Mouse (Mus musculus) bone marrow, adult 2 months (tissue): ENCODE measurements around the gene Hoxc12.

Experiments
- CTCF ChIP-seq: fragments of 200-500 bp; IDR thresholded peaks from 2 replicates; pipeline ENCODE4 v1.5.1; 2011; ENCODE audit warnings: low read length, control low read depth; ENCODE audit not compliant: control insufficient read depth, insufficient read depth
- POLR2A ChIP-seq: fragments of 200-500 bp; IDR thresholded peaks from 2 replicates; pipeline ENCODE4 v1.6.1; 2011; ENCODE audit warnings: low read depth, mild to moderate bottlenecking, control low read depth, low read length, borderline replicate concordance; ENCODE audit not compliant: control insufficient read depth

DNA sequence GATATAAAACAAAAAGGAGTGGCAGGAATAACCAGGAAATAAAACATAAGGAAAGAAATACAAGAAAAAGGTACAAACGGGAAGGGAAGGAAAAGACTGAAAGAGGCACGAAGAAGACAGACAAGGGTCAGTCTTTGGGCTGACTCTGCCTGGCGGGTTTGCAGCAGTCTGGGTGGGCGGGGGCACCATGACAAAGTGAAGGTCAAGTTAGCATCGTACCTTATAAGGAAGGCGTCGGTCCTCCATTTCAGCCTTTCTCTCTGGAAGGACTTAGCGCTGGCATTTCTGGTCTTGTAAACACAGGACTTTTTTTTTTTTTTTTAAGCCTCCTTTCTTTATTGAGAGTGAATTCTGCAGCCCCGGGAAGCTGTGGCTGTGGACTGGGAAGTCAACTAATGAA lies 10.7 kb downstream of the Hoxc12 start:
- TF ChIP-seq CTCF (no peak), POLR2A (no peak)
